Mouse (Mus musculus) heart, embryonic 13.5 days (tissue): ENCODE measurements around the gene Minos1. TPM values are rescaled to one million over a fixed set of nuclear protein-coding genes. Genes with fewer than 3 reads are reported as not detected.

ENCODE experiments used
- ATAC-seq: fragments of 200-750 bp; cut with Nextera tagmentation; 2 replicates; pipeline ENCODE4 v1.8.0; 2017; ENCODE audit warnings: moderate TSS enrichment; ENCODE audit not compliant: insufficient number of reproducible peaks, low FRiP score, low TSS enrichment; ENCODE audit errors: extremely low read depth
- H3K27ac ChIP-seq: fragments of 300-500 bp; sonication (generic); replicated peaks from 2 replicates; pipeline ENCODE4 v1.5.1; 2015; ENCODE audit warnings: moderate library complexity, mild to moderate bottlenecking, inconsistent platforms
- H3K27me3 ChIP-seq: fragments of 300-500 bp; sonication (generic); replicated peaks from 2 replicates; pipeline ENCODE4 v1.6.1; 2015; ENCODE audit warnings: mild to moderate bottlenecking, inconsistent platforms
- H3K36me3 ChIP-seq: fragments of 300-500 bp; sonication (generic); 2 replicates; pipeline ENCODE4 v1.6.1; 2015; ENCODE audit warnings: mild to moderate bottlenecking, inconsistent platforms
- H3K4me1 ChIP-seq: fragments of 300-500 bp; sonication (generic); 2 replicates; pipeline ENCODE4 v1.6.1; 2015; ENCODE audit warnings: inconsistent platforms
- H3K4me2 ChIP-seq: fragments of 300-500 bp; sonication (generic); 2 replicates; pipeline ENCODE4 v1.6.1; 2015; ENCODE audit warnings: inconsistent platforms, mild to moderate bottlenecking, moderate library complexity
- H3K4me3 ChIP-seq: fragments of 300-500 bp; sonication (generic); 2 replicates; pipeline ENCODE4 v1.5.1; 2015; ENCODE audit warnings: moderate library complexity, mild to moderate bottlenecking, inconsistent platforms
- H3K9ac ChIP-seq: fragments of 300-500 bp; sonication (generic); 2 replicates; pipeline ENCODE4 v1.6.1; 2015; ENCODE audit warnings: inconsistent platforms, mild to moderate bottlenecking, moderate library complexity
- H3K9me3 ChIP-seq: fragments of 300-500 bp; sonication (generic); 2 replicates; pipeline ENCODE4 v1.6.1; 2016; ENCODE audit warnings: inconsistent platforms
- WGBS: fragments of 180-500 bp; shearing (Covaris S2); methylation state at CpG from one replicate; pipeline ENCODE4 v1.1.7; 2015; ENCODE audit warnings: mixed read lengths; 5-methylcytosine and 5-hydroxymethylcytosine counted together
- polyA plus RNA-seq: library from polyadenylated mRNA; unstranded; fragments of >200 nt; fragmentation: Nextera tagmentation; extraction: Ambion mirVana; gene quantifications from 2 replicates; pipeline ENCODE4 v1.2.1, GENCODE M21; 2015

Minos1 gene
- polyA plus RNA-seq = 572 and 667 TPM in 2 replicates

DNA sequence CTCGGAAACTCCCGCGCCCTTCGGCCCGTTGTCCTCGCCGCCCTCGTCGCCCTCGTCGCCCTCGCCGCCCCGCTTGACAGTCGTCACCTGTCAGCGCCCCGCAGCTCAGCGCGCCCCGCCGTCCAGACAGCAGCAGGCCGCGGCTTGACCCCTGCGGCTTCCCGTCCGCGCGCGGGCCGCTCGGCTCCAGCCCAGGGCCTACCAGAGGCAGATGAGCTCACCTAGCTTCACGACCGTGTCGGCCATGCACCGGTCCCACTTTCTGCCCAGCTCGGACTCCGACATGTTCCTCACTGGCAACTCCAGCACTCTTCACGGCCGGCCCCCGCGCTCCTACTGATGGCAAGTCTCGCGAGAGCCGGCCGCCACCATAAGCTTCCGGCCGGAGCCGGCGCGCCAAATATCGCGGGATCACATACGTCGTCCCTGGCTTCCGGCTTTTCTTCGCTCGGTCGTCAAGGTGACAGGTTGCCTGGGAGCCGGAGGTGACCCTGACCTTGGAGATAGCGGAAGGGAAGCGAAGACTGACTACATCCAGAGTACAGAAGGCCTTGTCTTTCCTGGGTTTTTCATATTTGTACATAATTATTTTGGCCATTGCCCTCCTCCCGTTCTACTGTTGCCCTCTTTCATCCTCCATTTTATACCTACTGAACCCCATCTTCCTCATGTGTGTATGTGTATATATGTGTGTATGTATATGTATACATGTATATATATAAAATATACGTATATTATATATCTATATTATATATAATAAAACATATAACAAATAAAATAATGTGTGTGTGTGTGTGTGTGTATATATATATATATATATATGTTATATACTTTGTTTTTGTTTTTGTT, at the start of gene Minos1:
Gene Minos1, minus strand, starts transcription at position 413 of the 849 bp plus-strand sequence.
- Histone ChIP-seq H3K9ac (peak within 1 kb of the TSS; percentile 98), H3K4me1 (peaks cover 23% of the 10 kb centered on the region), H3K4me3 (peak within 1 kb of the TSS; percentile 97), H3K27ac (peak within 1 kb of the TSS; percentile 96), H3K4me2 (peak within 1 kb of the TSS; percentile 84), H3K27me3 (no peaks in the 10 kb centered on the region), H3K9me3 (no peaks in the 10 kb centered on the region; the same call in 1 of the 2 replicates), H3K36me3 (peaks cover 12% of the 10 kb centered on the region)
- under 1% methylated on average over 63 of the region's 63 CpGs for WGBS
- ATAC-seq = peak; percentile 95

DNA sequence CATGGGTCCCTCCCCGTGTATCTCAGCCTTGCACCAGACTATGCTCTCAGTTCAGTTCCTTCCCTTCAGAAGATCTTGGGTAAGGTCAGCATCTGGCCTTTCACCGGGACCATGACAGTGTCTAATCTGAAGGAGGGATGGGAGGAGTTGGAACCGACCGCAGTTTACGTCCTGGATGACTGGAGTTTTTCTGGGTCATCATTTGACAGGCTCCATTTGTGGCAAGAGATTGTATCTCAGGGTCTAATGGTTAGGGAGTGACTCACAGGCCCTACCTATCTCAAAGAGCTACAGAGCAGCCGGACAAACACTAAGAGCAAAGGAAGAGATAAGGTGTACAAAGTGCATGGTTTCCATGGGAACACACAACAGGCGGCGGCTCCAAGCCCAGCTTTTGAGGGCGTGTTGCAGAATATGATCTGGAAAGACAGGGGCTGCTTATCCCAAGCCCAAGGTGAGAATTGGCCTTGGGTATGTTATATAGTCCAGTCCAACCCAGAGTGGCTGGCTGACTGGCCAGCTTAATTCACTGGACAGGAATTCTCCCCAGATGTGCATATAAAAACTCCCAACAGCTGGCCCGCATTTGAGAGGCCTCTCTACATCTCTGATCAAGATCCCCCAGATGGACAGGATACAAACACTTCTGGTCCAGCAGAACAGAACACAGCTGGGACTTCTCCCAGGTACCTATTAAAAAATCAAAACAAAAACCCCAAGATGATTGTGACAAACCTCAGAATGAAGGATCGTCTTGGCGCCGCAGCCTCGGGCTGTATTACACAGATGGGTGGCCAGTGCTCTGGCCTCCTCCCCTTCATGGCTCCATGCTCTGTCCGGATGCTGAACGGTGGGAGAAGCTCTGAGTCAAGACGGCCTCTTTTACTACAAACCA, 49.1 kb upstream of the Minos1 start:
- Histone ChIP-seq H3K4me2 (no peak overlapping the region), H3K4me3 (no peak overlapping the region), H3K36me3 (no peaks in the 10 kb centered on the region), H3K27me3 (no peaks in the 10 kb centered on the region), H3K9me3 (peaks cover 8% of the 10 kb centered on the region), H3K4me1 (peaks cover 15% of the 10 kb centered on the region), H3K27ac (0 out of 2 replicates have a peak overlapping the region, but pooled peaks have one; percentile 32), H3K9ac (no peak overlapping the region)
- 46% methylated on average over 17 of the region's 17 CpGs for WGBS
- ATAC-seq = no peak

DNA sequence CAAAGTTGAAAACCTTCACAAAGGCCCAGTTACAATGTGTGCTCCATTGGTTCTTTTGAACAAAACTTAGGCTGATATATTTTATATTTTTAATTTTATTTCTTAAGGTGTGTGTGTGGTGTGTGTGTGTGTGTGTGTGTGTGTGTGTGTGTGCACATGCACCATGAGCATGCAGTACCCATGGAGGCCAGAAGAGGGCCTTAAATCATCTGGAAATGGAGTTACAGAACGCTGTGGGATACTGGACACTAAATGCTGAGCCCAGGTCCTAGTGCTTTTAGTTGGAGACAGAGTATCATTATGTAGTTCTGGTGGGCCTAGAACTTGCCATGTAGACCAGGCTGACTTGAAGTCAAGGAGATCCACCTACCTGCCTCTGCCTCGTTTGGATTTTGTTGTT, 48.3 kb upstream of the Minos1 start:
- H3K9me3 ChIP-seq = peaks cover 8% of the 10 kb centered on the region
- peaks cover 15% of the 10 kb centered on the region for H3K4me1 ChIP-seq
- H3K36me3 ChIP-seq = no peaks in the 10 kb centered on the region
- 61% methylated on average over 2 of the region's 2 CpGs for WGBS
- H3K27me3 ChIP-seq = no peaks in the 10 kb centered on the region
- no peak overlapping the region for H3K4me3 ChIP-seq
- H3K9ac ChIP-seq = no peak overlapping the region
- H3K4me2 ChIP-seq = no peak overlapping the region
- ATAC-seq = no peak
- no peak overlapping the region for H3K27ac ChIP-seq

DNA sequence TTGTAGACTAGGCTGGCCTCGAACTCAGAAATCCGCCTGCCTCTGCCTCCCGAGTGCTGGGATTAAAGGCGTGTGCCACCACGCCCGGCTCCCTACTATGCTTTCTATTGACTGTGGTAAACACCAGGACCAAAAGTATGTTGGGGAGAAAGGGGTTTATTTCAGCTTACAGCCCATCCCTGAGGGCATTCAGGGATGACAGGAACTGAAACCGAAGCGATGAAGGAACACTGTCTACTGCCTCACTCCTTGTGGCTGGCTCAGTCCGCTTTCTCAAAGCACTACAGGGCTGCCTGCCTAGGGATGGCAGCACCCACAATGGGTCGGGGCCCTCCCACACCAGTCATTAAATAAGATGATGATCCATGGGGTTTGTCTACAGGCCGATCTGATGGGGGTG, 47.5 kb upstream of the Minos1 start:
- ATAC-seq = no peak
- no peak overlapping the region for H3K27ac ChIP-seq
- H3K9me3 ChIP-seq = peaks cover 8% of the 10 kb centered on the region
- peaks cover 15% of the 10 kb centered on the region for H3K4me1 ChIP-seq
- 92% methylated on average over 11 of the region's 11 CpGs for WGBS
- no peak overlapping the region for H3K4me2 ChIP-seq
- H3K9ac ChIP-seq = no peak overlapping the region
- no peak overlapping the region for H3K4me3 ChIP-seq
- no peaks in the 10 kb centered on the region for H3K36me3 ChIP-seq
- H3K27me3 ChIP-seq = no peaks in the 10 kb centered on the region

DNA sequence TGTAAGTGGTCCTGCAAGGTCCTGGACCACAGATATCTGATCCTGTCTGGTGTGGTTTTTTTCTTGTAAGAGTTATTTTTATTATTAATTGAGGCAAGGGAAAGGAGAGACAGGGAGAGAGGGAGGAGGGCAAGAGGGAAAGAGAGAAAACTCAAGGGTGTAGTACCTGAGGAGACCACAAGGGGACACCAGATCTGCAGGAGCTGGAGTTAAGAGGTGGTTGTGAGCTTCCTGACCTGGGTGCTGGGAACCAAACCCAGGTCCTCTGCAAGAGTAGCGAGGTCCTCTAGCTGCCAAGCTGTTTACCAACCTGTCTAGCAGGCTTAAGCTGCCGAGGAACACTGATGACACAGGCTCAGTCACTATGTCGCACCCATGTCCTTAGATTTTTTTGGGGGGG, 47.0 kb upstream of the Minos1 start:
- WGBS = 88% methylated on average over 3 of the region's 3 CpGs
- ATAC-seq = no peak
- no peak overlapping the region for H3K9ac ChIP-seq

DNA sequence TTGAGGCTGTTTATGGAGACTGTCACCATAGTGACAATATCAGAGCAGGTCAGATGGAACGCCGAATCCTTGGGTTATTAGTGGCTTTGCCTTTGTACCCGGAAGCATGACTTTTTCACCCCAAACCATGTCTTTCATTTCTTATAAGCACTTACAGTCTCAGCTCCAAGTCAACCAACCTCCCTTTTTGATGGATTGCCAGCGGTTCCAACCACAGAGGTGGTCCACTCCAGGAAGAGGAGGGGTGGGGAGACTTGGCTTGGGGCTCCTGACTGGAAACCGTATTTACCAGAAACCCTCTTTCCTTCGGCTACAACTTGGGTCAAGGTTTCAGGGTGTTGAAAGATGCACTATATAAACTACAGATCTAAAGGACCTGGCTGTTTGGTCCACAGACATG, 45.1 kb upstream of the Minos1 start:
- H3K9me3 ChIP-seq = peaks cover 8% of the 10 kb centered on the region
- peaks cover 15% of the 10 kb centered on the region for H3K4me1 ChIP-seq
- no peak overlapping the region for H3K27ac ChIP-seq
- no peak overlapping the region for H3K4me2 ChIP-seq
- ATAC-seq = no peak
- 48% methylated on average over 6 of the region's 6 CpGs for WGBS
- no peak overlapping the region for H3K9ac ChIP-seq
- no peaks in the 10 kb centered on the region for H3K36me3 ChIP-seq
- no peaks in the 10 kb centered on the region for H3K27me3 ChIP-seq
- H3K4me3 ChIP-seq = no peak overlapping the region

More for the DNA sequence above, 47.0 kb upstream of the Minos1 start:
- Histone ChIP-seq H3K4me3 (no peak overlapping the region), H3K9me3 (peaks cover 8% of the 10 kb centered on the region), H3K36me3 (no peaks in the 10 kb centered on the region), H3K27ac (no peak overlapping the region), H3K4me1 (peaks cover 15% of the 10 kb centered on the region), H3K4me2 (no peak overlapping the region), H3K27me3 (no peaks in the 10 kb centered on the region)

DNA sequence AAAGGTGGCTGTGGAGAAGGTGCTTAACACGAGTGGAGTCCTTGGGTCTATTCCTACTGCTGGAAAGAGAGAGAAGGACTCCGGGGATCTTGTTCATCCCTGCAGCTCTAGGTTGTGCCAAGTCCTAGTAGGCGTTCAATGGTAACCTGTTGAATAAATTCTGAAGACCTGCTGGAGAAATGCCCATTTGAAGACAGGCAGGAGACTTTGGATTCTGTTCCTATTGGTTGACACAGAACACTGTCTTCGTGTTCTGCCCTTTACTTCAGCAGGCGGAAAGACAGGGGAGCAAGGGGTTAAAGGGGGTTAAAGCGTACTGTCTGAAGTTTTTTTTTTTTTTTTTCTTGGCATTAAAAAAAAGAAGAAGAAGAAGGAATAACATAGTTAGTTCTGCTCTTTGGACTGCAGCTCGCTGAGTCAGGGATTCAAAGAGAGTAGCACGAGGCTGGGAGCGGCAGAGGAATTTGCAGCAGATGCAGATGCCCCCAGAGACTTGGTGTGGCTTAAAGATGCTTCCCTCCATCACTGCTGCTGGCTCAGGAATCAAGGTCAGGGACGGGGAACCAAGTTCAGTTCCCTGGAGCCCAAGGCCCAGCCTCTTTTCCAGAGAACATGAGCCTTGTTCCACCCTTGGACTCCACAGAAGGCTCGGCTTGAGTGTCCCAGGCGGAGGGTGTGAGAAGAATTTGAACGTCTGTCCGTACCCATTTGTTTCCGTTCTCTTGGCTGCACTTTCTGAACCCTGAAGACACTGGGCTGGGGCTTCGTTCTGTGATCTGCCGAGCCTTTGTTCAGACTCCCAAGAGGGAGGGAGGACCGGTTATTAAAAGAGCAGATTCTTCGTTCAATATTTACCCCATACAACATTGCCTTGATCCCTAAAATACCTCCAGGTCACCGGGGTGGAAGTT, 44.4 kb upstream of the Minos1 start:
- Histone ChIP-seq H3K4me1 (peaks cover 13% of the 10 kb centered on the region), H3K4me3 (no peak overlapping the region), H3K27ac (no peak overlapping the region), H3K27me3 (no peaks in the 10 kb centered on the region), H3K4me2 (no peak overlapping the region), H3K9me3 (peaks cover 8% of the 10 kb centered on the region), H3K9ac (no peak overlapping the region), H3K36me3 (no peaks in the 10 kb centered on the region)
- no peak for ATAC-seq
- 50% methylated on average over 20 of the region's 20 CpGs for WGBS

DNA sequence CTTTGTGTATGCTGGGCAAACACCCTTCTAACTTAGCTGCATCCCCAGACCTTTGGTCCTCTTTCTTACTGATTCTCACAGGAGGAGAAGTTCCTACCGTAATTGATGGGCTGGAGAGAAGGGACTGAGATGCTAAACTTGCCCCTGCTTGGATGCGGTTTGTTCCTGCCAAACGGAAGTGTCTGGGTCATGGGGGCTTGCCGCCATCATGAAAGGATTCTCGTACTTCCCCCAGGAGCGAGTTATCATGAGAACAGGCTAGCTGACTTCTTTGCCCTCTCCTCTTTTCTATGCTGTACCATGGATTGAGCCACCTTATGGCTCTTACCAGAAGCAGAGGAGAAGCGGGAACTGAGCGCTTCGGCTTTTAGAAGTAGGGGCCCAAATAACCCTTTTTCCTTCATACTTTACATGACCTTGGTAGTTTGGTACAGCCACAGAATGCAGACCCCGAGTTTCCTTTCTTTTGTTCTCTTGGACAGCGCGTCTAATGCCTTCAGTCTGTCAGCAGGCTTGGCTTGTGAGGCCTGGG, 38.9 kb upstream of the Minos1 start:
- Histone ChIP-seq H3K4me3 (no peak overlapping the region), H3K36me3 (no peaks in the 10 kb centered on the region), H3K4me1 (peaks cover 8% of the 10 kb centered on the region; the same call in 1 of the 2 replicates), H3K9ac (no peak overlapping the region), H3K27ac (no peak overlapping the region), H3K9me3 (no peaks in the 10 kb centered on the region), H3K4me2 (no peak overlapping the region), H3K27me3 (no peaks in the 10 kb centered on the region)
- 75% methylated on average over 12 of the region's 12 CpGs for WGBS
- no peak for ATAC-seq

DNA sequence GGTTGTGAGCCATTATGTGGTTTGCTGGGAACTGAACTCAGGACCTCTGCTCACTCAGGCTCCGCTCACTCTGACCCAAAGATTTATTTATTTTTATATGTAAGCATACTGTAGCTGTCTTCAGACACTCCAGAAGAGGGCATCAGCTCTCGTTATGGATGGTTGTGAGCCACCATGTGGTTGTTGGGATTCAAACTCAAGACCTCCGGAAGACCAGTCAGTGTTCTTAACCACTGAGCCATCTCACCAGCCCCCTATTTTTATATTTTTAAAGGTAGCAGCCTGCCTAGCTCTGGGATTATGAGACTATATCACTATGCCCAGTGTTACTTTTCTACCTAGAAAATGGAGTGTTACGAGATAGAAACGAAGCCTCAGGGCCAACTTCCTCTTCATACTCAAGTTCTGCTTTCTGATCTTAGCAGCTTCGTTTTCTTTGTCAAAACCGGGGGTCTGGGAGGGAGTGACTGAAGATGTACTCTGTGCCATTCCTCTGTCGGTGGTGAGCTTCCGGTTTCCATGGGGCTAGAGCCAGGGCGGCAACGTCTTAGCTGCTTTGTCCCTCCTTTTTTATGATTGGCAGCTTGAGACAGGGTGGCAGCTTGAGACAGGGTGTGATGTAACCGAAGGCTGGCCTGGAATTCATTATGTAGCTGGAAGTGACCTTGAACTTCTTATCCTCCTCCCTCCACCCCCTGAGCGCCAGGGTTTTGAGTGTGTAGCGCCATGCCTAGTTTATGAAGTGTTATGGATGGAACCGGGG, 38.3 kb upstream of the Minos1 start:
- H3K27me3 ChIP-seq = no peaks in the 10 kb centered on the region
- H3K9ac ChIP-seq = no peak overlapping the region
- no peaks in the 10 kb centered on the region for H3K9me3 ChIP-seq
- H3K4me3 ChIP-seq = no peak overlapping the region
- ATAC-seq = no peak
- WGBS = 61% methylated on average over 15 of the region's 15 CpGs
- H3K4me1 ChIP-seq = peaks cover 8% of the 10 kb centered on the region; the same call in 1 of the 2 replicates
- H3K27ac ChIP-seq = no peak overlapping the region
- no peaks in the 10 kb centered on the region for H3K36me3 ChIP-seq
- H3K4me2 ChIP-seq = no peak overlapping the region

DNA sequence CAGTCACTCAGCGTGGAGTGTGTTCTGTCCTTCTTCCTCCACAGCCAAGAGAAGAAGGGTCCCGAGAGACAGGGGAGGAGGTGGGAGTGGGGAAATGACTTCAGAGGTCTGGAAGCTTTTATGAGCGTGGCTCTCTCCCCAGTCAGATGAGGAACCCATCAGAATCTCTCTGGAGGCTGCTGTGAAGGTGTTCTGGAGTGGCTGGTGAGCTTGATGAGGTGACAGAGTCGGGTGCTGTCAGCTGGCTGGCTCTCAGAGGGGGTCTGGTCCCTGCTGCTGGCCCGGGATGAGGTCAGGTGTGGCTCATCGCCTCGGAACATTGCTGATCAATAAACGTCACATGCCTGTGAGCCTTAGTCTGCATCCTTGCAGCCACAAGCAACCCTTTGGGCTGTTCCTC, 36.2 kb upstream of the Minos1 start:
- no peak for ATAC-seq
- no peaks in the 10 kb centered on the region for H3K27me3 ChIP-seq
- no peak overlapping the region for H3K9ac ChIP-seq
- WGBS = 42% methylated on average over 8 of the region's 8 CpGs
- no peaks in the 10 kb centered on the region for H3K9me3 ChIP-seq
- peaks cover 8% of the 10 kb centered on the region; the same call in 1 of the 2 replicates for H3K4me1 ChIP-seq
- H3K4me3 ChIP-seq = no peak overlapping the region
- no peaks in the 10 kb centered on the region for H3K36me3 ChIP-seq
- no peak overlapping the region for H3K27ac ChIP-seq
- no peak overlapping the region for H3K4me2 ChIP-seq
